17 mouse cellular contexts compared by ENCODE assay signal in the genomic region with DNA sequence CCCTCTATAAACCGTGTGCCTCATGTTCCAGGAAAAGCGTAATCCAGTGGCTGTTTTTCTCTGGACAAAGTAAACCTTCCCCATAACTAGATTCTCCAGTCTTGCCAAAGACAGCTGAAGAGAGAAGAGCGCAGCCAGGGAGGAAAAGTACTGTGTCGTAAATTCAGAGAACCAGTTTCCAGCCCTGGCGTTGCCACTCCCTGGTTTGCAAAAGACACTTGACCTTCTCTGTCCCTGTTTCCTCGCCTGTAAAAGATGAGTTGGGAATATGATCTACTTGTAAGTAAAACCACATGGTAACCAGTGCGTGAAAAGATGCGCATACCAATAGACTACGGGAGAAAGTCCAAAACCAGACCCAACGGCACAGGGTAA.
DNase-seq lines count a peak whose midpoint lies in the region; ATAC-seq and TF ChIP-seq lines count a peak whose summit lies in the region.
"Had no signal": no experiment of that assay in that cellular context is flagged by ENCODE, and none has a peak within 500 bp of the region (broad histone marks: within the 10 kb centered on the region; RNA-seq: fewer than 3 reads in every experiment).

No protein-coding gene starts in this region.

- no peak overlapping the region for H3K4me2 ChIP-seq in lung, postnatal 0 days (replicated peaks; ENCODE audit: low read depth, low read length)
- no peak overlapping the region for H3K4me2 ChIP-seq in intestine, embryonic 15.5 days (replicated peaks)
- H3K4me2 ChIP-seq: embryonic facial prominence, embryonic 15.5 days; forebrain, embryonic 12.5 days; hindbrain, embryonic 14.5 days; liver, embryonic 12.5 days; midbrain, embryonic 15.5 days had no signal

- WGBS in lung, postnatal 0 days = 71% methylated on average over 10 of the region's 10 CpGs
- WGBS in intestine, embryonic 15.5 days = 46% methylated on average over 10 of the region's 10 CpGs

- no peaks in the 10 kb centered on the region for H3K4me1 ChIP-seq in lung, postnatal 0 days (ENCODE audit: insufficient read depth, low read depth, low read length)
- 0 out of 2 replicates have a peak, but pooled peaks cover 5% of the 10 kb centered on the region for H3K4me1 ChIP-seq in intestine, embryonic 15.5 days (replicated peaks)
- H3K4me1 ChIP-seq: embryonic facial prominence, embryonic 15.5 days; forebrain, embryonic 12.5 days; heart, embryonic 10.5 days; liver, embryonic 12.5 days; midbrain, embryonic 15.5 days had no signal

- TF ChIP-seq CTCF in gastrocnemius, adult 2 months (IDR thresholded peaks at IDR 0.05) = no peak
- TF ChIP-seq CTCF in lung, postnatal 0 days (IDR thresholded peaks at IDR 0.05) = no peak

- no peak for ATAC-seq in lung, postnatal 0 days
- ATAC-seq in intestine, embryonic 15.5 days = peak; percentile 49; the same call in 1 of the 2 replicates
- ATAC-seq: liver, embryonic 12.5 days; midbrain, embryonic 15.5 days had no signal

- no peak overlapping the region for H3K9ac ChIP-seq in lung, postnatal 0 days (replicated peaks; ENCODE audit: low read depth)
- H3K9ac ChIP-seq in intestine, embryonic 15.5 days = no peak overlapping the region
- H3K9ac ChIP-seq: embryonic facial prominence, embryonic 15.5 days; forebrain, embryonic 12.5 days; hindbrain, embryonic 14.5 days; liver, embryonic 12.5 days; midbrain, embryonic 15.5 days had no signal

- H3K4me3 ChIP-seq in gastrocnemius, adult 2 months = no peak overlapping the region
- no peak overlapping the region for H3K4me3 ChIP-seq in lung, postnatal 0 days (ENCODE audit: low read depth, low read length)
- no peak overlapping the region for H3K4me3 ChIP-seq in intestine, embryonic 15.5 days (replicated peaks)
- H3K4me3 ChIP-seq: embryonic facial prominence, embryonic 15.5 days; forebrain, embryonic 12.5 days; heart, embryonic 10.5 days; liver, embryonic 12.5 days; midbrain, embryonic 15.5 days had no signal

- intact Hi-C loops in gastrocnemius, adult 2 months (cut with DNase I) = no loop called here
- intact Hi-C loops in gastrocnemius, postnatal 14 days (cut with DNase I; ENCODE audit: low total_unique reads) = no loop called here

- TF ChIP-seq EP300 in lung, postnatal 0 days (IDR thresholded peaks at IDR 0.05) = no peak

- no peak for DNase-seq in gastrocnemius, adult 2 months
- no peak for DNase-seq in gastrocnemius, postnatal 14 days
- DNase-seq in lung, postnatal 0 days (ENCODE audit: low spot score) = peak; percentile 25
- DNase-seq in lung, postnatal 10 days = no peak
- peak; percentile 36 for DNase-seq in skeletal muscle tissue, adult 2 months (ENCODE audit: low read depth, low spot score)
- no peak for DNase-seq in right cerebral cortex, postnatal 4 days
- DNase-seq in adrenal gland, postnatal 4 days (ENCODE audit: low spot score in 2 of 2) = no peak
- DNase-seq: cerebellum, adult 11-12 months; heart, postnatal 14 days; left cerebral cortex, postnatal 4 days had no signal

- no peaks in the 10 kb centered on the region for H3K9me3 ChIP-seq in lung, postnatal 0 days (ENCODE audit: low read length)
- H3K9me3 ChIP-seq in intestine, embryonic 15.5 days = no peaks in the 10 kb centered on the region
- H3K9me3 ChIP-seq: embryonic facial prominence, embryonic 15.5 days; forebrain, embryonic 12.5 days; heart, embryonic 10.5 days; liver, embryonic 12.5 days; midbrain, embryonic 15.5 days had no signal

- no peaks in the 10 kb centered on the region for H3K27me3 ChIP-seq in lung, postnatal 0 days (replicated peaks; ENCODE audit: insufficient read depth, low read length)
- no peaks in the 10 kb centered on the region for H3K27me3 ChIP-seq in intestine, embryonic 15.5 days (replicated peaks)
- H3K27me3 ChIP-seq: embryonic facial prominence, embryonic 15.5 days; forebrain, embryonic 12.5 days; liver, embryonic 12.5 days; midbrain, embryonic 15.5 days had no signal

- H3K27ac ChIP-seq in gastrocnemius, adult 2 months = peak overlapping the region; percentile 49
- H3K27ac ChIP-seq in lung, postnatal 0 days (ENCODE audit: low read length) = no peak overlapping the region
- H3K27ac ChIP-seq in intestine, embryonic 15.5 days = no peak overlapping the region
- H3K27ac ChIP-seq: embryonic facial prominence, embryonic 15.5 days; forebrain, embryonic 12.5 days; heart, embryonic 10.5 days; hindbrain, embryonic 14.5 days; liver, embryonic 12.5 days; midbrain, embryonic 15.5 days had no signal

- no peaks in the 10 kb centered on the region for H3K36me3 ChIP-seq in lung, postnatal 0 days (ENCODE audit: insufficient read depth, low read length)
- H3K36me3 ChIP-seq in intestine, embryonic 15.5 days = no peaks in the 10 kb centered on the region
- H3K36me3 ChIP-seq: embryonic facial prominence, embryonic 15.5 days; forebrain, embryonic 12.5 days; heart, embryonic 10.5 days; liver, embryonic 12.5 days; midbrain, embryonic 15.5 days had no signal

Comparison
In these comparisons a context has a peak if more than half of its experiments do, and no peak if none do; other contexts are left out.
1. DNase-seq: peak in lung, postnatal 0 days (single experiment) and skeletal muscle tissue, adult 2 months (single experiment); none in gastrocnemius, adult 2 months (single experiment), gastrocnemius, postnatal 14 days (single experiment), lung, postnatal 10 days (single experiment), right cerebral cortex, postnatal 4 days (single experiment) and adrenal gland, postnatal 4 days (0 of 2).